Mouse (Mus musculus) limb, embryonic 14.5 days (tissue): ENCODE measurements around the gene Mvb12b. TPM values are rescaled to one million over a fixed set of nuclear protein-coding genes. Genes with fewer than 3 reads are reported as not detected.
A peak's percentile ranks its signal among the peaks of the same experiment; 100 is the strongest.

Experiments used
- ATAC-seq: fragments of 200-750 bp; cut with Nextera tagmentation; 2 replicates; pipeline ENCODE4 v1.8.0; 2017; ENCODE audit warnings: low read depth, moderate number of reproducible peaks, moderate TSS enrichment; ENCODE audit not compliant: low FRiP score
- DNase-seq: peaks from one replicate; pipeline ENCODE4 v3.0.0-alpha.2; 2015; ENCODE audit warnings: low spot score
- H3K27ac ChIP-seq: fragments of 300-500 bp; sonication (generic); replicated peaks from 2 replicates; pipeline ENCODE4 v1.5.1; 2014; ENCODE audit warnings: low read depth, mild to moderate bottlenecking, low read length, moderate library complexity, mixed read lengths
- H3K27me3 ChIP-seq: fragments of 300-500 bp; sonication (generic); 2 replicates; pipeline ENCODE4 v1.6.1; 2014; ENCODE audit warnings: low read length, mixed read lengths; ENCODE audit not compliant: control insufficient read depth, insufficient read depth
- H3K36me3 ChIP-seq: fragments of 300-500 bp; sonication (generic); 2 replicates; pipeline ENCODE4 v1.6.1; 2014; ENCODE audit warnings: mild to moderate bottlenecking, low read length, moderate library complexity, mixed read lengths; ENCODE audit not compliant: control insufficient read depth, insufficient read depth
- H3K4me1 ChIP-seq: fragments of 300-500 bp; sonication (generic); 2 replicates; pipeline ENCODE4 v1.6.1; 2014; ENCODE audit warnings: antibody characterized with exemption, low read length, mixed read lengths; ENCODE audit not compliant: control insufficient read depth, insufficient read depth
- H3K4me2 ChIP-seq: fragments of 300-500 bp; sonication (generic); replicated peaks from 2 replicates; pipeline ENCODE4 v1.6.1; 2014; ENCODE audit warnings: low read depth, mild to moderate bottlenecking, low read length, moderate library complexity; ENCODE audit not compliant: severe bottlenecking
- H3K4me3 ChIP-seq: fragments of 300-500 bp; sonication (generic); replicated peaks from 2 replicates; pipeline ENCODE4 v1.5.1; 2014; ENCODE audit warnings: low read length
- H3K9ac ChIP-seq: fragments of 300-500 bp; sonication (generic); 2 replicates; pipeline ENCODE4 v1.6.1; 2014; ENCODE audit warnings: mild to moderate bottlenecking, low read depth, low read length, moderate library complexity; ENCODE audit not compliant: severe bottlenecking
- H3K9me3 ChIP-seq: fragments of 300-500 bp; sonication (generic); 2 replicates; pipeline ENCODE4 v1.6.1; 2016; ENCODE audit warnings: low read length; ENCODE audit not compliant: control insufficient read depth
- POLR2A ChIP-seq: fragments of 200-500 bp; IDR thresholded peaks from 2 replicates; pipeline ENCODE4 v1.8.0; 2012; ENCODE audit warnings: inconsistent platforms, mild to moderate bottlenecking, moderate library complexity, borderline replicate concordance; ENCODE audit not compliant: insufficient read depth, insufficient read length; ENCODE audit errors: extremely low read depth
- WGBS: fragments of 180-500 bp; shearing (Covaris S2); extraction: QIAGEN DNeasy Blood & Tissue Kit; methylation state at CpG from one replicate; pipeline ENCODE4 v1.1.7; 2014; 5-methylcytosine and 5-hydroxymethylcytosine counted together
- polyA plus RNA-seq, 2 experiments: library from polyadenylated mRNA; depleted of rRNA in 1 of 2; stranded (reverse) in 1 of 2; unstranded in 1 of 2; fragments of >200 nt; fragmentation: Nextera tagmentation in 1 of 2; extraction: Ambion mirVana in 1 of 2; gene quantifications; 2 replicates each; pipeline versions ENCODE4 v1.2.1 to v1.2.3; 2012 to 2014

Mvb12b gene
- polyA plus RNA-seq, 2 experiments = 17.5 to 26.6 TPM

GRCm38 (mm10) chr2:33714932-33715331 is 172.8 kb downstream of the Mvb12b start:
- Histone ChIP-seq H3K36me3 (no peaks in the 10 kb centered on the region), H3K27ac (peak overlapping the region; percentile 95), H3K27me3 (0 out of 2 replicates have a peak, but pooled peaks cover 10% of the 10 kb centered on the region), H3K4me3 (peak overlapping the region; percentile 20), H3K9me3 (no peaks in the 10 kb centered on the region), H3K9ac (peak overlapping the region; percentile 65), H3K4me2 (peak overlapping the region; percentile 66), H3K4me1 (peaks cover 57% of the 10 kb centered on the region)
- ATAC-seq (no peak), DNase-seq (no peak)
- TF ChIP-seq POLR2A = no peak
- WGBS = 23% methylated on average over 8 of the region's 8 CpGs

DNA sequence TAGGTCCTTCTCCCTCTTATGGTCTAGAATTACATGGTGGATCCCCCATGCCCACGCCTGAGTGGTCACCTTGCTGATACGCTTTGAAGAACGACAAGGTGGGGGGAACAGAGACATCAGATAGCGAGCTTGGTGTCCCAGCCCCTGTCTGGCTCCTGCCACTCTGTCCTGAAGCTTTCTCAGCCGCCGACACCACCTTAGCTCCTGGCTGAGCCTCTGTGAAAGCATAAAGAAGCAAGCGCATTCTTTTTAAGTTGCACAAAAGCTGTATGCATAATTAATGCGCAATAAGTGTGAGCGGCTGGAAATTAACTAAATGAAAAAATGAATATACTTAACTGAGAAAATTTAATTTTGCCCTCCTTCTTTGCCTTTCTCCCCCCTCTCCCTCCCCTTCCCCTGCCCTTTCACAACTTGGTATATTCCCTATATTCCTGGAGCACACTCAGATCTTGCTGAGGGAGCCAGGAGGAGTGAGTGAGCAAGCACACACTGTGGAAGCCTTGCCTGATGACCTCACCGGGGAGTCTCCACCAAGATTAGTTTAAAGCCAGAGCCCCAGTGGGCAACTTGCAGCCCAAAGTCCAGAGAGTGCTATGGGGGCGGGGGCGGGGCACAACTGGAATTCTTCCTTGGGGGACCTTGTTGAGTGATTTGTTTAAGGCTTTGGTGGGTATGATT is 174.0 kb downstream of the Mvb12b start:
- peak overlapping the region; percentile 49 for H3K4me2 ChIP-seq
- H3K27ac ChIP-seq = peak overlapping the region; percentile 83
- peaks cover 44% of the 10 kb centered on the region for H3K4me1 ChIP-seq
- H3K27me3 ChIP-seq = 0 out of 2 replicates have a peak, but pooled peaks cover 10% of the 10 kb centered on the region
- TF ChIP-seq POLR2A = no peak
- H3K9ac ChIP-seq = peak overlapping the region; percentile 65
- peak overlapping the region; percentile 20 for H3K4me3 ChIP-seq
- H3K36me3 ChIP-seq = no peaks in the 10 kb centered on the region
- no peaks in the 10 kb centered on the region for H3K9me3 ChIP-seq
- DNase-seq (no peak), ATAC-seq (no peak)
- 22% methylated on average over 12 of the region's 12 CpGs for WGBS

DNA sequence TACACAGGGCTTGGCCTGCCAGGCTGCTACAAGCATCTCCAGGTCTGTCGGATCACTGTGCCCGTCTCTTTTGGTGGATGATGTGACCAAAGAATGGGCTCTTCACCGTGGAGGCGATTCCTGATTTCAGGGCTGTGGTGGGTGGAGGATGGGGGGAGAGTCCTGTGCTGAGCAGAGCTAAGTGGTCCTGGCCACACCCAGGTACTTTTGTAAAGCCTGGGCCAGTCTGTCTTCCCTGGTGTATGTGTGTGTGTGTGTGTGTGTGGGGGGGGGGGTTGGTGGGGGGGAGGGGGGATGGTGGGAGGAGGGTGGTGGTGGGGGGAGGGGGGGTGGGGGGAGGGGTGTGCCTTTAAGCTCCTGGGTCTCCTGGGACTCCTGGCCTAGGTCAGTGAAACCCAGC is 174.9 kb downstream of the Mvb12b start:
- peaks cover 12% of the 10 kb centered on the region; the same call in 1 of the 2 replicates for H3K27me3 ChIP-seq
- DNase-seq (no peak), ATAC-seq (peak; percentile 22; the same call in 1 of the 2 replicates)
- H3K4me3 ChIP-seq = no peak overlapping the region
- peak overlapping the region; percentile 83 for H3K27ac ChIP-seq
- TF ChIP-seq POLR2A = no peak
- peak overlapping the region; percentile 49 for H3K4me2 ChIP-seq
- peak overlapping the region; percentile 65; the same call in 1 of the 2 replicates for H3K9ac ChIP-seq
- no peaks in the 10 kb centered on the region for H3K9me3 ChIP-seq
- H3K36me3 ChIP-seq = no peaks in the 10 kb centered on the region
- H3K4me1 ChIP-seq = peaks cover 43% of the 10 kb centered on the region
- WGBS = 14% methylated on average over 4 of the region's 4 CpGs

- DNase-seq = no peak
- H3K4me3 ChIP-seq = no peak overlapping the region
These were observed 178.9 kb downstream of the Mvb12b start for GRCm38 (mm10) chr2:33708831-33709230.

GRCm38 (mm10) chr2:33708096-33708495 is 179.7 kb downstream of the Mvb12b start:
- TF ChIP-seq POLR2A = no peak
- Histone ChIP-seq H3K4me1 (peaks cover 39% of the 10 kb centered on the region), H3K4me2 (no peak overlapping the region), H3K27me3 (peaks cover 17% of the 10 kb centered on the region; the same call in 1 of the 2 replicates), H3K27ac (no peak overlapping the region), H3K36me3 (no peaks in the 10 kb centered on the region), H3K9me3 (no peaks in the 10 kb centered on the region), H3K4me3 (no peak overlapping the region), H3K9ac (0 out of 2 replicates have a peak overlapping the region, but pooled peaks have one; percentile 16)
- WGBS = 19% methylated on average over 3 of the region's 3 CpGs
- no peak for DNase-seq
- ATAC-seq = peak; percentile 33; the same call in 1 of the 2 replicates

More at GRCm38 (mm10) chr2:33708831-33709230, 178.9 kb downstream of the Mvb12b start:
- no peaks in the 10 kb centered on the region for H3K36me3 ChIP-seq
- H3K9ac ChIP-seq = no peak overlapping the region
- no peak for ATAC-seq
- H3K4me2 ChIP-seq = no peak overlapping the region
- no peak for TF ChIP-seq POLR2A
- no peak overlapping the region for H3K27ac ChIP-seq
- H3K9me3 ChIP-seq = no peaks in the 10 kb centered on the region
- 82% methylated on average over 8 of the region's 8 CpGs for WGBS
- H3K27me3 ChIP-seq = peaks cover 12% of the 10 kb centered on the region; the same call in 1 of the 2 replicates
- H3K4me1 ChIP-seq = peaks cover 43% of the 10 kb centered on the region
